Mouse (Mus musculus) megakaryocyte, embryonic 14.5 days (primary cell): ENCODE data around the gene Ccdc85c.

Experiments
- FLI1 ChIP-seq: IDR thresholded peaks from 2 replicates; pipeline ENCODE4 v1.6.1; 2012; ENCODE audit warnings: low read length, inconsistent platforms, mixed read lengths
- GATA1 ChIP-seq: IDR thresholded peaks from 3 replicates; pipeline ENCODE4 v1.6.1; 2012; ENCODE audit warnings: mixed read lengths, low read length, inconsistent platforms, borderline replicate concordance

DNA sequence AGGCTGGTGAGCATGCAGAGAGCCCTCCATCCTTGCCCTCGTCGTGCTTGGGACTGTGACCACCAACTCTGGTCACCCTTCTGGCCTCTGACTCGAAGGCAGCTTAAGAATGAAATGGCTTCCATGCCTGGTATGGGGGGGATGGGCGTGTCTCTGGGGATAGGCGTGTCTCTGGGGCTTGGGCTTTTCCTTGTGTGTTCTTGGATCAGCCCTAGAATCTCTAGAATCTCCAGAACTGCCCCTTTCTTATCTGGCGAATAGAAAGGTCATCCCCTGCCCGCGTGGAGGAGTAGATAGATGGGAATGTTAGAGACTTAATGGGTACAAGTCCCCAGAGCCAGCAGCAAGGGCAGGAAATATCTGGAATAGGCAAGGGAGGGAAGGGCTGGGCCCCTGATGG is 44.9 kb upstream of the Ccdc85c start:
- no peak for TF ChIP-seq GATA1
- TF ChIP-seq FLI1: no peak
